Mouse (Mus musculus): ENCODE measurements around the gene Tprn. TPM values are rescaled to one million over a fixed set of nuclear protein-coding genes. Genes with fewer than 3 reads are reported as not detected.

Gene Tprn
- total RNA-seq, 1 experiment: 21.6 TPM

DNA sequence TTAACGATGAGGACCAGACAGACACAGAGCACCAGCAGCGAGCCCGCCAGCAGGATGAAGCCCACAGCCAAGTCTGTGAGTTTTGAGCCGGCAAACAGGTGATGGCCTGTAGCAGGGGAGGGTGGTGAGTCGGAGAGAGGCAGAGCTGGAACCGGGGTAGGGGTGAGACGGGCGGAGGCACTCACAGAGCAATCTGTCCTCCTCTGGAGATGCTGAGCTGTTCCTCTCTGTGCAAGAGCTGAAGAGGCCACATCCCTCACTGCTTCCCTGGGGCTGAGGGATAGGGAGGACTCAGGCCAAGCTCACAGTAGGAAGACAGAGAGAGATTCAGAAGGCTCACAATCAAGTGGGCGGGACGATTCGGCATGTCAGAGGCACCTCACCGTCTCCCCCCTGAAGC is 31.4 kb upstream of the Tprn start:
- Histone ChIP-seq H3K36me3 (ENCODE audit: control insufficient read depth, insufficient read depth, low read length, poor library complexity, severe bottlenecking) (no peaks in the 10 kb centered on the region), H3K9me3 (ENCODE audit: control insufficient read depth, insufficient read depth, low read depth, low read length) (no peaks in the 10 kb centered on the region), H3K9ac (ENCODE audit: insufficient read depth, low read depth, low read length, poor library complexity, severe bottlenecking) (peak overlapping the region; percentile 42; the same call in 1 of the 2 replicates), H3K4me3 (ENCODE audit: insufficient read depth in 1 of 2, low read depth in 1 of 2, low read length in 2 of 2, poor library complexity in 1 of 2, severe bottlenecking in 1 of 2) (peak overlapping the region; percentile 2 to 16; a peak in 2 of 4 replicates), H3K4me1 (ENCODE audit: control insufficient read depth in 2 of 2, insufficient read depth in 2 of 2, low read length in 2 of 2, poor library complexity in 1 of 2) (peaks cover 6 to 31% of the 10 kb centered on the region in 2 experiments; a peak in 3 of 4 replicates), H3K27ac (ENCODE audit: insufficient read depth, low read depth, low read length, poor library complexity, severe bottlenecking) (no peak overlapping the region)
- no peak for DNase-seq (ENCODE audit: low read depth, low spot score)
- in situ Hi-C loops (cut with MboI; ENCODE audit: low sequenced_read_pairs in 2 of 2, unreplicated experiment in 2 of 2): no loop called here
- TF ChIP-seq MAFK (IDR thresholded peaks at IDR 0.05; ENCODE audit: insufficient read depth, low read depth, low read length) (no peak), ZC3H11A (IDR thresholded peaks at IDR 0.05; ENCODE audit: borderline replicate concordance, low read depth, low read length) (no peak), ZNF384 (IDR thresholded peaks at IDR 0.05; ENCODE audit: low read depth, low read length) (no peak), HCFC1 (IDR thresholded peaks at IDR 0.05; ENCODE audit: borderline replicate concordance, insufficient read depth, low read length) (no peak), CHD2 (IDR thresholded peaks at IDR 0.05; ENCODE audit: low read depth, low read length) (no peak)

- DNase-seq (ENCODE audit: low read depth, low spot score): no peak
- in situ Hi-C loops (cut with MboI; ENCODE audit: low sequenced_read_pairs in 2 of 2, unreplicated experiment in 2 of 2): no loop called here
- TF ChIP-seq CHD2 (IDR thresholded peaks at IDR 0.05; ENCODE audit: low read depth, low read length) (no peak), ZC3H11A (IDR thresholded peaks at IDR 0.05; ENCODE audit: borderline replicate concordance, low read depth, low read length) (no peak), ZNF384 (IDR thresholded peaks at IDR 0.05; ENCODE audit: low read depth, low read length) (no peak), MAFK (IDR thresholded peaks at IDR 0.05; ENCODE audit: insufficient read depth, low read depth, low read length) (no peak), HCFC1 (IDR thresholded peaks at IDR 0.05; ENCODE audit: borderline replicate concordance, insufficient read depth, low read length) (no peak)
- Histone ChIP-seq H3K4me1 (ENCODE audit: control insufficient read depth in 2 of 2, insufficient read depth in 2 of 2, low read length in 2 of 2, poor library complexity in 1 of 2) (peaks cover 6 to 41% of the 10 kb centered on the region in 2 experiments), H3K36me3 (ENCODE audit: control insufficient read depth, insufficient read depth, low read length, poor library complexity, severe bottlenecking) (no peaks in the 10 kb centered on the region), H3K4me3 (ENCODE audit: insufficient read depth in 1 of 2, low read depth in 1 of 2, low read length in 2 of 2, poor library complexity in 1 of 2, severe bottlenecking in 1 of 2) (no peak overlapping the region), H3K9me3 (ENCODE audit: control insufficient read depth, insufficient read depth, low read depth, low read length) (no peaks in the 10 kb centered on the region), H3K9ac (ENCODE audit: insufficient read depth, low read depth, low read length, poor library complexity, severe bottlenecking) (no peak overlapping the region), H3K27ac (ENCODE audit: insufficient read depth, low read depth, low read length, poor library complexity, severe bottlenecking) (no peak overlapping the region)
These were observed 29.0 kb upstream of the Tprn start for GRCm38 (mm10) chr2:25233421-25233820.

DNA sequence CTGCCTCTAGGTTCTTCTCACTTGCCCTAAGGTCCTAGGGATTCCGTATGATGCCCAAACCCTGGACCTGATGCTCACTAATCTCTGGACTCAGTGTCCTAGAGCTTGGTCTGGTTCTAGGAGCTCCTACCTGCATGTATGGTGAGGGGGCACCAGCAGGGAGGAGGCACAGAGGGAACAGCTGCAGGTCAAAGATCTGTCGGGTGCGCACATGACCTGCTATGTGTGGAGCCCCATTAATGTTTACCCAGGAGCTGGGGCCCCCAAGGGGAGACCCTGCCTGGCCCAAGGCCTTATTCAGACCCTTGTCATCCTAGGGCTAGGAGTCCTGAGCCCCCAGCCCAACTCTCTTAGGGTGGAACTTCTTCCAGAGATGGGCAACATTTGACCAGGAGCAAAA is 28.4 kb upstream of the Tprn start, which contains the start of gene Slc34a3:
Gene Slc34a3 (minus strand): TSS at position 315 of the 400 bp plus-strand sequence.
- no peak for DNase-seq (ENCODE audit: low read depth, low spot score)
- no peaks in the 10 kb centered on the region for H3K9me3 ChIP-seq (ENCODE audit: control insufficient read depth, insufficient read depth, low read depth, low read length)
- H3K9ac ChIP-seq (ENCODE audit: insufficient read depth, low read depth, low read length, poor library complexity, severe bottlenecking): no peak within 1 kb of the TSS
- H3K36me3 ChIP-seq (ENCODE audit: control insufficient read depth, insufficient read depth, low read length, poor library complexity, severe bottlenecking): no peaks in the 10 kb centered on the region
- in situ Hi-C loops (cut with MboI; ENCODE audit: low sequenced_read_pairs in 2 of 2, unreplicated experiment in 2 of 2): no loop called here
- no peak within 1 kb of the TSS for H3K4me3 ChIP-seq (ENCODE audit: insufficient read depth in 1 of 2, low read depth in 1 of 2, low read length in 2 of 2, poor library complexity in 1 of 2, severe bottlenecking in 1 of 2)
- TF ChIP-seq ZC3H11A (IDR thresholded peaks at IDR 0.05; ENCODE audit: borderline replicate concordance, low read depth, low read length) (no peak), HCFC1 (IDR thresholded peaks at IDR 0.05; ENCODE audit: borderline replicate concordance, insufficient read depth, low read length) (no peak), MAFK (IDR thresholded peaks at IDR 0.05; ENCODE audit: insufficient read depth, low read depth, low read length) (no peak), CHD2 (IDR thresholded peaks at IDR 0.05; ENCODE audit: low read depth, low read length) (no peak), ZNF384 (IDR thresholded peaks at IDR 0.05; ENCODE audit: low read depth, low read length) (no peak)
- peaks cover 6 to 38% of the 10 kb centered on the region in 2 experiments for H3K4me1 ChIP-seq (ENCODE audit: control insufficient read depth in 2 of 2, insufficient read depth in 2 of 2, low read length in 2 of 2, poor library complexity in 1 of 2)
- no peak within 1 kb of the TSS for H3K27ac ChIP-seq (ENCODE audit: insufficient read depth, low read depth, low read length, poor library complexity, severe bottlenecking)

DNA sequence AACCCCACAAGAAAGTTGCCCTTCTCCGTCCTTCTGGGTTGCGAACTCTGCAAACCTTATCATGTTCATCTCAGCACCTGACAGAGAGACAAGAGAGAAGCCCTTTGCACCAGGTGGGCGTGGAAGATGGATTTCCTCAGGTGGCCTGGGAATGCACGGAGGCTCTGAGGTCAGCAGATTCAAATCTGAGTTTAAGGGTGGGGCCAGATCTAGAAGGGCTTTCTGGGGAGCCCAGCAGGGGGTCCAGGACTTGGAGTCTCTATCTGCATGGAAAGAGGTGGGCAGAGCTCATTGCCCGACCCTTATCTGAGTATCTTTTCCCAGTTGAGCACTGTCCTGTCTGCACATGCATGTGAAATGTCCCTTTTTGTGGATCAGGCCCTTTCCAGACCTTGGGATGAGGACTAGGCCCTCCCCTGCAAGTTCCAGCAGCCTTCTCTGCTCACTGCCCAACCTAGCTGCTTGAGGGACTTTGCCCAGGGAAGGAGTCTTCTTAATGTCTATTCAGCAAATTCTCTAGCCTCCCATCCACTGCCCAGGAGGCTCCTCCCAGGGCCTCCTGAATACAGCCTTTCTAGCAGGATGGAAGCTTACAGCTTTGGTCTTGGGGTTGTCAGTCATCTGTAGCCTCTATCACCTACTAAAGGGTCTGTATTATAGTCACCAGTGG is 27.7 kb upstream of the Tprn start:
- Histone ChIP-seq H3K4me3 (ENCODE audit: insufficient read depth in 1 of 2, low read depth in 1 of 2, low read length in 2 of 2, poor library complexity in 1 of 2, severe bottlenecking in 1 of 2) (no peak overlapping the region), H3K9ac (ENCODE audit: insufficient read depth, low read depth, low read length, poor library complexity, severe bottlenecking) (no peak overlapping the region), H3K36me3 (ENCODE audit: control insufficient read depth, insufficient read depth, low read length, poor library complexity, severe bottlenecking) (no peaks in the 10 kb centered on the region), H3K27ac (ENCODE audit: insufficient read depth, low read depth, low read length, poor library complexity, severe bottlenecking) (no peak overlapping the region), H3K4me1 (ENCODE audit: control insufficient read depth in 2 of 2, insufficient read depth in 2 of 2, low read length in 2 of 2, poor library complexity in 1 of 2) (peaks cover 6 to 39% of the 10 kb centered on the region in 2 experiments), H3K9me3 (ENCODE audit: control insufficient read depth, insufficient read depth, low read depth, low read length) (no peaks in the 10 kb centered on the region)
- DNase-seq (ENCODE audit: low read depth, low spot score): no peak
- TF ChIP-seq MAFK (IDR thresholded peaks at IDR 0.05; ENCODE audit: insufficient read depth, low read depth, low read length) (no peak), ZC3H11A (IDR thresholded peaks at IDR 0.05; ENCODE audit: borderline replicate concordance, low read depth, low read length) (no peak), HCFC1 (IDR thresholded peaks at IDR 0.05; ENCODE audit: borderline replicate concordance, insufficient read depth, low read length) (no peak), ZNF384 (IDR thresholded peaks at IDR 0.05; ENCODE audit: low read depth, low read length) (no peak), CHD2 (IDR thresholded peaks at IDR 0.05; ENCODE audit: low read depth, low read length) (no peak)
- in situ Hi-C loops (cut with MboI; ENCODE audit: low sequenced_read_pairs in 2 of 2, unreplicated experiment in 2 of 2): no loop called here

Data from ES-E14 (cell line).